Mouse (Mus musculus): ENCODE measurements around the gene Flot1.
A peak's percentile ranks its signal among the peaks of the same experiment; 100 is the strongest.

Flot1 gene

DNA sequence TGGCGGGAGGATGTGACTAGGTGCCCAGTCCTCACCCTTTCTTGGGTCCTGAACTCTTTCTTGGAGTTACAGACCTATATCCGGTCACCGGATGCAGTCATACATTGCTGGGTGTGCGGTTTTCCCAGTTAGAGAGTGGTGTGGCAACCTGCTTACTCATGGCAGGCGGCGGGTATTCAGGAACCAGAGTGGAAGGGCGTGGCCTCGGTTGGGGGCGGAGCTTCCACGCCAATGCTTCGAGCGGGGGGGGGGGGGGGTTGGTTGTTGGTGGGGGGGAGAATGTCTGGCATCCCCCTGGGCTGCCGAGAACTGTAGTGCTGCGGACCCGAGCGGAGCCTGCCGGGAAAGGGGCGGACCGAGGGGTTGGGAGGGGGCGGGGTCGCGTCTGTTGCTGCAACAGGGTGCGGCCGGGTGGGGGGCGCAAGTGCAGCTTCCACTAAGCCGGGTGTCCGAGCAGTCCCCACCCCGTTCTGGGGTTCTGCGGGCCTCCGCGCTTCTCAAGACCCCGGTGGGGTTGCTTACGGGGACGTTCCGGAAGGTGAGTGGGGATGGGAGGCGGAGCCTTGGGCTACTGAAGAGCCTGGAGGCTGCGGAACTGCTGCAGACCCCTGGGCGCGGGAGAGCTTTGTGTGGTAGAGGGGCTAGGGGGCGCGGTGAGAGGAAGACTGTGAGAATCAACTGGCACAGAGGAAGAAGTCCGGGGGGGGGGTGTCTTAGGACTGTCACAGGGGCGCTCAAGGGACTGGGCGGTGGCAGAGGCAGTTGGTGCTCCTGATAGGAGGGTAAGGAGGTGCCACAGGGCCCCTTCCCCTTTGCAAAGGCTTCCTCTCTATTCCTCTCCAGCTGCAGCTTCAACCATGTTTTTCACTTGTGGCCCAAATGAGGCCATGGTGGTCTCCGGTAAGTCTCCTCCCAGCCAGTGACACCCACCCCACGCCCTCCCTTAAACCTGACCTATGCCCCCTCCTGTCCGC, at the start of gene Flot1:
Flot1 (plus strand) TSS at position 267 of the 974 bp plus-strand sequence.
- peak; percentile 79 for DNase-seq (ENCODE audit: low read depth, low spot score)
- no peaks in the 10 kb centered on the region for H3K27me3 ChIP-seq (ENCODE audit: control insufficient read depth, insufficient read depth, low read length, poor library complexity, severe bottlenecking)
- no peaks in the 10 kb centered on the region for H3K36me3 ChIP-seq (ENCODE audit: control insufficient read depth, insufficient read depth, low read length, poor library complexity, severe bottlenecking)

DNA sequence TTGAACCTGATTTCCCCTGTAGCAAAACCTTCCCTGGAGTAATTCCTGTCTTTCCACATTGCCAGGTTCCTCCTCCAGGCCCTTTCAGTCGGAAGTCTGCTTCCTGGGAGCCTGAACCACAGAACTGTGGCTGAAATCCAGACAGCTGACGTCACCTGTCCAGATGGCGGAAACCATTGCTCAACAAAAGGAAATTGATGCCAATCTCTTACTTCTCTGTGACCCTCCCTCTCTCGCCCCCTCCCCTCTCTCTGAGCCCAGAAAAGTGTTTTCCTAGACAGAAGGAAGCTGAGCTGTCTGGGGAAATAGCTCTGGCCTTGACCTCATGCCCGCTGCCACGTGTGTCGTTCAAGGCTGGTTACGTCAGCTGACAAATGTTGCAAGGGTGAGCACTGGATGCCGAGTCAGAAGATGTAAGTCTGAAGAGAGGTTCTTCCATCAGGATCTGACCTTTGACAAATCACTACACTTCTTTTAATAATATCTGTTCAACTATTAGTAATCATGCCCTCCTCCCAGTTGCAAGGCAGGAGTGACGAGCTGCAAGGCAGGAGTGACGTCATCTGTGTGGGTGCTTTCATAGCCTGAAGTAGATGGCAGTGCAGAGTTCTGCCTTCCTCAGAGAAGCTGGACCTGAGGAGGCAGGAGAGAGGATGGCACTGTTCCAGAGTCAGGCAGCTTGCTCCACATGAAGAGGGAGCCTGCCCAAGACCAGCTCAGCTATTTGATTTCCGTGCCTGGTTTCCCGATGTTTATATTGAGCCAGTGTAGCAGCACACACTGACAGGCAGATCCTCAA, 46.0 kb upstream of the Flot1 start:
- no peaks in the 10 kb centered on the region; the same call in 1 of the 2 replicates for H3K27me3 ChIP-seq (ENCODE audit: control insufficient read depth, insufficient read depth, low read length, poor library complexity, severe bottlenecking)
- DNase-seq (ENCODE audit: low read depth, low spot score), result no peak
- H3K36me3 ChIP-seq (ENCODE audit: control insufficient read depth, insufficient read depth, low read length, poor library complexity, severe bottlenecking), result no peaks in the 10 kb centered on the region

DNA sequence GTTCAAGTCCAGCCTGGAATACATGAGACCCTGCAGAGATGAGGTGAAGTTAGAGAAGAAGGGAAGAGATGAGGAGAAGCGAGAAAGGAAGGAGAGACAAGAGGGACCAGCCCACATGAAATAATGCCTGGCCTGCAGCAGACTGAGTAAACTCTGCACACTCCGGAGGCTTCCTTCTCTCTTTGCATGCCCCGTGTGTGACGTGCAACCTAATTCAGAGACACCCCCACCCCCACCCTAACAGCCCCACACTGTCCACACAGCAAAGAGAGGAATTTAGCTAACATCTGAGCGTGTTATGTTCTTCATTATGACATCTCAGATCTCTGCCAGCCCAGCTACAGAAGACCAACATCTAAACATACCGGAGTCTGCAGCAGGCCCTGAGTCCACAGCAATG, 44.1 kb upstream of the Flot1 start:
- no peaks in the 10 kb centered on the region for H3K36me3 ChIP-seq (ENCODE audit: control insufficient read depth, insufficient read depth, low read length, poor library complexity, severe bottlenecking)
- DNase-seq (ENCODE audit: low read depth, low spot score), result no peak
- no peaks in the 10 kb centered on the region; the same call in none of the 2 replicates for H3K27me3 ChIP-seq (ENCODE audit: control insufficient read depth, insufficient read depth, low read length, poor library complexity, severe bottlenecking)

DNA sequence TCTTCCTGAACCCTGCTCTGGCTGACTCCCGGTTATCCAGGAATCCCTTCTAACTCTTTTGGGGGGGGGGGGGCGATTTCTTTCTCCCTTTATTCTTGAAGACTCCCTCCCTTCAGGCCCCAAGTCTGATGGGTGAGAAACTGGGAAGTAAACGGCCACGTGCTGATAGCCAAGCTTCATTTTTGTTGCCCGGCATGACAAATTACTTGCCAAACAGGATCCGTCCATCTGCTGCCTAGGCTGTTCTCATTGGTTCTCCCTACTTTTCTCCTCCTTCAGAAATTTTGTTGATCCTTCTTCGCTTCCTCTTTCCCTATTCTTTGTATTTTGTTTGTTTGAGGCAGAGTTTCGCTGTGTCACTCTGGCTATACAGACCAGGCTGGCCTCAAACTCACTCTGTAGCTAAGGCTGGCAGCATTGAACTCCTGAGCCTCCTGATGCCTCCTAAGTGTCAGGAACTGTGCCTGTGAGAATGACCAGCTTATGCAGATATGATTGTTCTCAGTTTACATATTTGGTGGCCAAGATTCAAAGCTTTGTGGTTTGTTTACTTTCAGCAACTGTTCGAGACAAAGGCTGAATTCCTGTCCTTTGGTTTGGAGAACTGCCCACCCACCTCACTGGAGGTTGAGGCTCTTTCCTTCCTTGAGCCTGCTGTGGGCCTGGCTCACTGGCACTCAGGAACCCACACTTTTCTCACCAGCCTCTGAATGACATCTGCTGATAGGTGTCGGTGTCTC, 43.4 kb upstream of the Flot1 start:
- Histone ChIP-seq H3K27me3 (ENCODE audit: control insufficient read depth, insufficient read depth, low read length, poor library complexity, severe bottlenecking) (no peaks in the 10 kb centered on the region; the same call in none of the 2 replicates), H3K36me3 (ENCODE audit: control insufficient read depth, insufficient read depth, low read length, poor library complexity, severe bottlenecking) (no peaks in the 10 kb centered on the region)
- no peak for DNase-seq (ENCODE audit: low read depth, low spot score)

DNA sequence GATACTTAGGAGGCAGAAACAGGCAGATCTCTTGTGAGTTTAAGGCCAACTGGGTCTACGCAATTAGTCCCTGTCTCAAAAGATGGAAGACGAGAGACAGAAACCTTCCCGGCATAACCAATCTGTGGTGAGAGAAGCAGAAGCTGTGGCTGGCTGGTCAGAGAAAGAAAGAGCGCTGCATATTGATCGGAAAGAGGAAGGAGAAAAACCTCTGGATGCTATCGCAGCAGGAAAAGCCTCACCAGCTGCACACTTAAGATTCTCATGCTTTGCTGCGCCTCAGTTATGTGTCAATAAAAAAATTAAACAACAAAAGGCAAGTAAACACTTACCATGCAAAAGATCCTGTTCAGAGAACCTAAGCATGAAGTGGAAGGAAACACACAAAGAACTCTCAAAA, 42.7 kb upstream of the Flot1 start:
- DNase-seq (ENCODE audit: low read depth, low spot score), result no peak
- Histone ChIP-seq H3K27me3 (ENCODE audit: control insufficient read depth, insufficient read depth, low read length, poor library complexity, severe bottlenecking) (no peaks in the 10 kb centered on the region; the same call in none of the 2 replicates), H3K36me3 (ENCODE audit: control insufficient read depth, insufficient read depth, low read length, poor library complexity, severe bottlenecking) (no peaks in the 10 kb centered on the region)

DNA sequence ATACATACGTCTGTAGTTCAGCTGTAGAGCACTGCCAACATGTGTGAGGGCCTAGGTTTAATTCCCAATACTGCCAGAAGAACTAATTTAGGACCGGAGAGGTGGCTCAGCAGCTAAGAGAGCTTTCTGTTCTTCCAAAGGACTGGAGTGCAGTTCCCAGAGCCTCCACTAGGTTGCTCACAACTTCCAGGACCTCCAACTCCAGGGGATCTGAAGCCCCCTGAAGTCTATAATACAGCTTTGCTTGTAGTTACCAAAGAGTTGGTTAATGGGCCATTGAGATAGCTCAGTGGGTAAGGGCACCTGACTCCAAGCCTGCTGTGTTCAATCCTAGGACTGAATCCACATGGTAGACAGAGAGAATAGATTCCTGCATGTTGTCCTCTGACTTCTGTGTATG, 40.6 kb upstream of the Flot1 start:
- H3K27me3 ChIP-seq (ENCODE audit: control insufficient read depth, insufficient read depth, low read length, poor library complexity, severe bottlenecking), result no peaks in the 10 kb centered on the region; the same call in none of the 2 replicates
- no peaks in the 10 kb centered on the region for H3K36me3 ChIP-seq (ENCODE audit: control insufficient read depth, insufficient read depth, low read length, poor library complexity, severe bottlenecking)
- peak; percentile 34 for DNase-seq (ENCODE audit: low read depth, low spot score)

DNA sequence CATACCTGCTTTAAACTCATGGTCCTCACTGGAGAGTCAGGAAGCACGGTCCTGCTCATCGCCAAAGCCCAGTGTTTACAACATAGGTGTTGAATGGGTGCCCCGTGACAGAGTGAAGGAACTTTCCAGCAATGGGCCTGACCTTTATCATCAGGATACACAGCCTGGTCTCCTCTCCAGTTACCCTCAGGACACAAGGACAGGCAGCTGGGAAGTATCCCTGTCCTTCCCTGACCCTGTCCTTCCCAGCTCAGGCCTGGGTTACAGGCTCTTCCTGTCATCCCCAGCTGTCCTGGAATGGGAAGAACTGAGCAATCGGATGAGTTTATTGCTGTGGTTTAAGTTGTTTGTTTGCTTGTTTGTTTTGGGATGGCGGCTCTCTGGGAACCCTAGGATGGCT, 40.1 kb upstream of the Flot1 start:
- no peaks in the 10 kb centered on the region for H3K36me3 ChIP-seq (ENCODE audit: control insufficient read depth, insufficient read depth, low read length, poor library complexity, severe bottlenecking)
- no peak for DNase-seq (ENCODE audit: low read depth, low spot score)
- H3K27me3 ChIP-seq (ENCODE audit: control insufficient read depth, insufficient read depth, low read length, poor library complexity, severe bottlenecking), result no peaks in the 10 kb centered on the region; the same call in 1 of the 2 replicates

DNA sequence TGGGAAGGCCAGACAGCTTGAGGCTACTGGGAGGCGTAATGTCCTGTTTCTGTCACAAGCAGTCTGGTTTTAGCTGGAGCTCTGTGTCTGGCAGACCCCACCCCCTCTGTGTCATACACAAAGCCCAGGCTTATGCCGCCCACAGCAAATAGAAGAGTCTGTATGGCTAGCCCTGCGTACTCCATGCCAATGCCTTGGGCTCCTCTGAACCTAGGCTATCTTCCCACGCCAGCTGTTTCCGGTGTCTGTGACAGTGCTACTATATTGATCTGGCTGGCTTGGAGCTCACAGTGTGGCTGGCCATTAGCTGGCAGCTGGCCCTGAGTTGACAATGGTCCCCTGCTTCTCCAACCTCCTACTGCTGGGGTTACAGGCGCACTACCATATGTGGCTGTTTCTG, 39.1 kb upstream of the Flot1 start:
- H3K27me3 ChIP-seq (ENCODE audit: control insufficient read depth, insufficient read depth, low read length, poor library complexity, severe bottlenecking), result no peaks in the 10 kb centered on the region; the same call in 1 of the 2 replicates
- H3K36me3 ChIP-seq (ENCODE audit: control insufficient read depth, insufficient read depth, low read length, poor library complexity, severe bottlenecking), result no peaks in the 10 kb centered on the region
- no peak for DNase-seq (ENCODE audit: low read depth, low spot score)

DNA sequence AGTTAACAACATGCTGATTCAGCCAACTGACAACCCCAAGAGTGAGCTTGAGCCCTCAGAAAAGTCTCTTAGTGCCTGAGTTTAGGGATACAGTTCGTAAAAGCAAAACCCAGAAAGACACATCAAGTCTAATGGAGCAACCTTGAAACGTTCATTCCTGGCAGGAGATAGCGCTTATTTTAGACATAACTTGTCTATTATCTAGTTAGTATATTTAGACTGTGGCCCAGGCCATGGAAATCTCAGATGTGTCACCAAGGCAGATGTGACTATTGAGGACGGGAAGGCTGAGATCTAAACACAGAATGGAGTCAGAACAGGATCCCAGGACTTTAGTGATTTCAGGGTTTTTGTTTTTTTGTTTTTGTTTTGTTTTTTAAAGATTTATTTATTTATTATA, 37.9 kb upstream of the Flot1 start:
- DNase-seq (ENCODE audit: low read depth, low spot score), result no peak
- Histone ChIP-seq H3K27me3 (ENCODE audit: control insufficient read depth, insufficient read depth, low read length, poor library complexity, severe bottlenecking) (no peaks in the 10 kb centered on the region; the same call in 1 of the 2 replicates), H3K36me3 (ENCODE audit: control insufficient read depth, insufficient read depth, low read length, poor library complexity, severe bottlenecking) (no peaks in the 10 kb centered on the region)

DNA sequence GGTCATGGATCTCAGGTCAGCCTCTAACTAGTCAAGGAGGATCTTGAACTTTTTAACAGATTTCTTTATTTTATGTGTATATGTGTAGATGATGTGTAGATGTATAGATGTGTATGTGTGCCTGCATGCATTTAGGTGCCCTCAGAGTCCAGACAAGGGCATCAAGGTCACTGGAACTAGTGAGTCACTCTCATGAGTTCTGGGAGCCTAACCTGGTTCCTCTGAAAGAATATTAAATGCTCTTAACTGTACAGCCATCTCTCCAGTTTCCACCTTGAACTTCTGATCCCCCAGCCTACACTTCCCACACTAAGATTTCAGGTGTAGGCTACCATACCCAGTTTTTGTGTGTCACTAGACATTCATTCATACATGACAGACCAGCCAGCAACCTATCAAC, 35.5 kb upstream of the Flot1 start:
- H3K36me3 ChIP-seq (ENCODE audit: control insufficient read depth, insufficient read depth, low read length, poor library complexity, severe bottlenecking), result no peaks in the 10 kb centered on the region
- no peak for DNase-seq (ENCODE audit: low read depth, low spot score)
- no peaks in the 10 kb centered on the region for H3K27me3 ChIP-seq (ENCODE audit: control insufficient read depth, insufficient read depth, low read length, poor library complexity, severe bottlenecking)

DNA sequence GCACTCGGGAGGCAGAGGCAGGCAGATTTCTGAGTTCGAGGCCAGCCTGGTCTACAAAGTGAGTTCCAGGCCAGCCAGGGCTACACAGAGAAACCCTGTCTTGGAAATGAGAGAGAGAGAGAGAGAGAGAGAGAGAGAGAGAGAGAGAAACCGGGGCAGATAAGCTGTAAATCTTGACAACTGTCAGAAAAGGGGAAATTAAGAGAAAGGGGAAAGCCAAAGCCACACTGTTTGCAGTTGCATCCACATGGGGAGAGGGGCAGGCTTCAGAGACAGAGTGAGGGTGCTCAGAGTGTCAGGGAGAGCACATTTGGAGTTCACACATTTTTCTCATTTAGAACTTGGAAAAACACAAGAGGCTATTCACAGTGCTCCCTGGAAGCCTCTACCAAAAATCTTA, 35.0 kb upstream of the Flot1 start:
- no peaks in the 10 kb centered on the region for H3K36me3 ChIP-seq (ENCODE audit: control insufficient read depth, insufficient read depth, low read length, poor library complexity, severe bottlenecking)
- DNase-seq (ENCODE audit: low read depth, low spot score), result no peak
- H3K27me3 ChIP-seq (ENCODE audit: control insufficient read depth, insufficient read depth, low read length, poor library complexity, severe bottlenecking), result no peaks in the 10 kb centered on the region

DNA sequence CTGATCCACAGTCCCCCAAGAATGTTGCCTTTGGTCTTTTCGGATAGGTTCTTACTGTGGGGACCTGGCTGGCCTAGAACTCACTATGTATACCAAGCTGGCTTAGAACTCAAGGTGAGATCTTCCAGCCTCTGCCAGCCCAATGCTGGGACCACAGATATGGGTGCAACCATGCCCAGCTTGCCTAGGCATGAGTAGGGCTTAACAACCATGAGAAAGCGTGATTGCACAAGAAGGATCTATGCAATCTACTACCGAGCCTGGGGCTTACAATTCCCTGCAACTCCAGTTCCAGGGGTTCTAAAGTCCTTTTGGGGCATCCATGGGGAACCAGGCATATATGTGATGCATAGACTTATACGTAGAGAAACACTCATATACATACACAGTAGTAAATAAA, 32.1 kb upstream of the Flot1 start:
- H3K27me3 ChIP-seq (ENCODE audit: control insufficient read depth, insufficient read depth, low read length, poor library complexity, severe bottlenecking), result no peaks in the 10 kb centered on the region

DNA sequence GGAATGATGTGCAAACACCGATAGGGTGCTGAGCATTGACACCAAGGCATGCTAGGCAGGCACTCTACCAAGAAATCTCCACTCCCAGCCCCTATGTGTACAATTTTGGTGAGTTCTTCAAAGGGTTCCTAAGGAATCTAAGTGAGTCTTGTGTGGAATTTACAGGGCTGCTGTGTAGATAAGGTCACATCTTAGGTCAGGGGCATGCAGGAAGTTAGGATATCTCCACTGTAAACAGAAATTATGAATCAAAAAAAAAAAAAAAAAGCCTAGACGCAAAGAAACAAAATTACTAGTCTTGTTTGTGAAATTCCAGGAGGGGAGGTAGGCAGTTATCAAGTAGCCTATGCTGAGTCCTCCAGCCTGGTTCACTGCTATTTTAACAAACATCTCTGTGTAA, 30.2 kb upstream of the Flot1 start:
- DNase-seq (ENCODE audit: low read depth, low spot score), result no peak
- Histone ChIP-seq H3K36me3 (ENCODE audit: control insufficient read depth, insufficient read depth, low read length, poor library complexity, severe bottlenecking) (no peaks in the 10 kb centered on the region), H3K27me3 (ENCODE audit: control insufficient read depth, insufficient read depth, low read length, poor library complexity, severe bottlenecking) (no peaks in the 10 kb centered on the region)

More for the DNA sequence above, 32.1 kb upstream of the Flot1 start:
- DNase-seq (ENCODE audit: low read depth, low spot score), result no peak
- no peaks in the 10 kb centered on the region for H3K36me3 ChIP-seq (ENCODE audit: control insufficient read depth, insufficient read depth, low read length, poor library complexity, severe bottlenecking)

DNA sequence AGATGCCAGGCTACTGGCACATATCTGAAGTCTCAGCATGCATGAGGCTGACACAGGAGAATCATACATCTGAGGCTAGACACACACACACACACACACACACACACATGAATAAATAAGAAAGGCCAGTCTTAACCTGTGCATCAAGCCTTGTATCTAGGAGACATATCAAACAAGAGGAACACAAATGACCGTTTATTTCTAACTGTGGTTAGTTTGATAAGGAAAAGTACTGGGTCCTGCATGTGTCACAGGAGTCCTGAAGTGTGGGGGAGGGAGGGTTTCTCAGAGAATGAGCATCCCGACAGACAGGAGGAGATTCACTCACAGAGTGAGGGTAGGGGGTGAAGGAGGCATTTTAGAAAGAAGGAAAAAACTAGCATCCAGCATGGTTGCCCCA, 27.9 kb upstream of the Flot1 start:
- Histone ChIP-seq H3K36me3 (ENCODE audit: control insufficient read depth, insufficient read depth, low read length, poor library complexity, severe bottlenecking) (no peaks in the 10 kb centered on the region), H3K27me3 (ENCODE audit: control insufficient read depth, insufficient read depth, low read length, poor library complexity, severe bottlenecking) (no peaks in the 10 kb centered on the region)
- DNase-seq (ENCODE audit: low read depth, low spot score), result no peak

Measured in splenic B cell, adult 2 months (primary cell).